Mouse (Mus musculus): ENCODE data around the gene Traf7. TPM values are rescaled to one million over a fixed set of nuclear protein-coding genes. Genes with fewer than 3 reads are reported as not detected.

Gene Traf7
- polyA plus RNA-seq, 1 experiment from 2014 or later = 154 TPM

DNA sequence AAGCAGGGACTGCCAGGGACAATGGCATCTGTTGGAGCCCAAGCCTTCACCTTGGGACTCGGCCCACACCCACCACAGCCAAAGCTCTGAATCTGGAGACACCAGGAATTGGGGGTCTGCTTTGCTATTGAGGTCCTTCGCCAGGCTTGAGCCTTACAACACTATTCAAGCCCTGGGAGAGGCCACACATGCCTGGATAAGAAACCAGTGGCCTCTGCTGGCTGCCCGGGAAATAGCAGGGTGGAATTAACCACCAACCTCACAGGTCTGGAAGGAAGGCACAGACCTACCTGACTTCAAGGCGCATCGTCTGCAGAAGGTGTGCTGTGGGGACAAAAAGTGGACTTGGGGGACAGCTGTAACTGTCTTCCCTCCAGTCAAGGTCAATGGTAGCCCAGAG lies 14.1 kb downstream of the Traf7 start:
- TF ChIP-seq CTCF (IDR thresholded peaks at IDR 0.05) = no peak
- DNase-seq (ENCODE audit: low read depth, low spot score) = no peak
- in situ Hi-C loops (cut with MboI; ENCODE audit: low pct_unique_long_range_greater_than_20kb) = no loop called here
- POLR2A ChIA-PET = interaction anchor here (0.5 to 1.7 kb wide), 3 partner anchors 8 to 96 kb away, joined by 3 to 7 read pairs (median 3); partner anchors contain the start of gene Traf7
- H3K27me3 ChIP-seq = no peaks in the 10 kb centered on the region
- CTCF ChIA-PET = interaction anchor here (1.0 to 2.0 kb wide), 4 partner anchors 9 to 34 kb away, joined by 4 to 10 read pairs (median 4); partner anchors contain the start of genes Mlst8 and Traf7
- no peak for ATAC-seq

DNA sequence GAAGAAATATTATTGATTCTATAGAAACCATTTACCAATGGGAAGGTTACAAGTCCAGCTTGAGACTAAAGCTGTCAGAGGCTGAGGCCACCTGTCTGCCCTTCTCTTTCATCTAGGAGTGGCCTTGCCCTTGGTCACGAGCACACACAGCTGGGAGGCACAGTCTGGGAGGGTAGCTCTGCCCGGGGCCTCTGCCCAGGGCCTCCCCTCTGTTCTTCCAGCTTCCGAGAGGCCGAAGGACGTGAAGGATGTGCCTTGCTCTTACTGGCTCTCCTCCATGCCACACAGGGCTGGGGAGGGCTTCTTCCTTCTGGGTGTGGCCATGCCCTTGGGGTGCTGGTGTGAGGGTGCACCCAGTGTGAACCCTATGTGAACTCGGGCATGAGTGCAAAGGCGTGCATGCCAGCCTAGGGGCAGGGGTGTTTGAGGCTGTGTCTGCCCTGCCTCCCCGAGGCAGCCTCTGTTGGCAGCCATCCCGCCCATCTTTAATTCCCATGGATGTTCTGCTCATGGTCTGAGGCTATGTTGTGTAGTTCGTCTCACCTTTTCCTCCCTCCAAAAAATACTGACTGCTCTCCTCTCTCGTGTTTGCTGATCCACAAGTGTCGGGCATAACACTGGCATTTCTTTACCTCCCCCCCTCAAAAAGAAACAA lies 19.8 kb downstream of the Traf7 start:
- ATAC-seq = no peak
- ChIA-PET CTCF (interaction anchor here (1.2 kb wide), 1 partner anchor 13 kb away, joined by 5 read pairs; no protein-coding TSS in a partner anchor), POLR2A (no interaction called here)
- no peaks in the 10 kb centered on the region for H3K27me3 ChIP-seq
- DNase-seq (ENCODE audit: low read depth, low spot score) = no peak
- TF ChIP-seq CTCF (IDR thresholded peaks at IDR 0.05) = no peak
- in situ Hi-C loops (cut with MboI; ENCODE audit: low pct_unique_long_range_greater_than_20kb) = no loop called here

DNA sequence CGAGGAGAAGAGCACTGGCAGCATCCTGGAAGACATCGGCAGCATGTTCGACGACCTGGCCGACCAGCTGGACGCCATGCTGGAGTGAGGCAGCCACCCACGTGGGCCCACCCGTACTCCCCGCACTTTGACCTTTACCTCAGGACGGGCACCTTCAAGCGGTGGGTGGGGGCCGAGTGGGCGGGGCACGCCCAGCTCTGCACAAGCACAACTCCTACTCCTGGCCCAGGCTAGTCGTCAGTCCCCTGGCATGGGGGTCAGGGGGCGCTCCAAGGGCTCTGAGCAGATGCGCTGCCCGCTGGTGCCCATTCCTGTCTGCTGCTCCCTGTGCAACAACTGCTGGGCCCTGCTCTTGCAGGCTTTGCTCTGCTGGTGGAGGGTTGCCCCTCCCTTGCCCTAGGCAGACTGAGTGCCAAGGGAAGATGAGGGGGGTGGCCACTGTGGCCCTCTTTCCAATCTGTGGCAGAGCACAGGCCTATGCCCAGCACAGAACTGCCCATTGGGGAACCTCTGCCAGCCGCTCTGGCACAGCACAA lies 20.5 kb downstream of the Traf7 start:
- CTCF ChIA-PET = interaction anchor here (1.2 kb wide), 1 partner anchor 12 kb away, joined by 5 read pairs; no protein-coding TSS in a partner anchor
- no peaks in the 10 kb centered on the region for H3K27me3 ChIP-seq
- POLR2A ChIA-PET = no interaction called here
- in situ Hi-C loops (cut with MboI; ENCODE audit: low pct_unique_long_range_greater_than_20kb) = no loop called here
- DNase-seq (ENCODE audit: low read depth, low spot score) (no peak), ATAC-seq (no peak)
- TF ChIP-seq CTCF (IDR thresholded peaks at IDR 0.05) = no peak

DNA sequence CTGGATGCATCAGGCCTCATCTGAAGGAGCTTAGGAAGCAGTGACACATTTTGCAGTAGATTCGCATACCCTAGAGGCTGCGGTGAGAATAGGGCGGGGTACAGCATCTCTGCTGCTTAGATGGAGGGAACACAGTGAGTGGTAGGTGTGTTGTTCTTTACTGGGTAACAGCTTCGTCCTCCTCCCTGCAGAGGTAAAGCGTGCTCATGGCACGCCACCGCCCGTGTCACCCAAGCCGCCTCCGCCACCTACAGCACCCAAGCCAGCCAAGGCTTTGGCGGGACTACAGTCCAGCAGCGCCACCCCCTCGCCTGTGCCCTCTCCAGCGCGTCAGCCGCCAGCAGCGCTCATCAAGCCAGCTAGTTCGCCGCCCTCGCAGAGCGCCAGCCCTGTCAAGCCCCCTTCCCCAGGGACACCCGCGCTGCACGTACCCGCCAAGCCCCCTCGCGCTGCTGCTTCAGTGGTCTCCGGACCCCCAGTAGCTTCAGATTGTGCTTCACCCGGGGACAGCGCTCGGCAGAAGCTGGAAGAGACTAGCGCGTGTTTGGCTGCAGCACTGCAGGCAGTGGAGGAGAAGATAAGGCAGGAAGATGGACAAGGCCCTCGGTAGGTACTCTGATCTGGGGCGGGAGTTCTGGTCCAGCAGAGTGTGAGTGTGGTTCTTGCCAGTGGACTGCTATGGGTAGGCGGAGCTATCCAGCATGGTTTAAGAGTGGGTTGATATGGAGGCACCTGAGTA lies 21.2 kb downstream of the Traf7 start:
- ATAC-seq (no peak), DNase-seq (ENCODE audit: low read depth, low spot score) (no peak)
- in situ Hi-C loops (cut with MboI; ENCODE audit: low pct_unique_long_range_greater_than_20kb) = no loop called here
- CTCF ChIA-PET = interaction anchor here (1.2 kb wide), 1 partner anchor 11 kb away, joined by 5 read pairs; no protein-coding TSS in a partner anchor
- TF ChIP-seq CTCF (IDR thresholded peaks at IDR 0.05) = no peak
- POLR2A ChIA-PET = no interaction called here
- no peaks in the 10 kb centered on the region for H3K27me3 ChIP-seq

DNA sequence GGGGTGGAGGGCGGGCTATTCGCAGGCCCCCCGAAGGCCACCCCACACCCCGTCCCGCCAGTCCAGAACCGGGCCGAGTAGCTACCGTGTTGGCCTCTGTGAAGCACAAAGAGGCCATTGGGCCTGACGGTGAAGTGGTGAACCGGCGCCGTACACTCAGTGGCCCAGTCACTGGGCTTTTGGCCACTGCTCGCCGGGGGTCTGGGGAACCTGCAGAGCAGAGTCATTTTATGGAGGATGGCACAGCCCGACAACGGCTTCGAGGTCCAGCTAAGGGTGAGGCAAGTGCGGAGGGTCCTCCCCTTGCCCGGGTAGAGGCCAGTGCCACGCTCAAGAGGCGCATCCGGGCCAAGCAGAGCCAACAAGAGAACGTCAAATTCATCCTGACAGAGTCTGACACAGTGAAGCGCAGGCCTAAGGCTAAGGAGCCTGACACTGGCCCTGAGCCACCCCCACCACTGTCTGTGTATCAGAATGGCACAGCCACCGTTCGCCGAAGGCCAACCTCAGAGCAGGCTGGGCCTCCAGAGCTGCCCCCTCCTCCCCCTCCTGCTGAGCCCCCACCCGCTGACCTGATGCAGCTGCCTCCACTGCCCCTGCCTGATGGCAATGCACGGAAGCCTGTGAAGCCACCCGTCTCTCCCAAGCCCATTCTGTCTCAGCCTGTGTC lies 22.3 kb downstream of the Traf7 start:
- CTCF ChIA-PET = interaction anchor here (0.7 to 1.4 kb wide), 2 partner anchors 11 to 44 kb away, joined by 3 read pairs; no protein-coding TSS in a partner anchor
- no peaks in the 10 kb centered on the region for H3K27me3 ChIP-seq
- POLR2A ChIA-PET = no interaction called here
- DNase-seq (ENCODE audit: low read depth, low spot score) (no peak), ATAC-seq (no peak)
- TF ChIP-seq CTCF (IDR thresholded peaks at IDR 0.05) = no peak
- in situ Hi-C loops (cut with MboI; ENCODE audit: low pct_unique_long_range_greater_than_20kb) = no loop called here

DNA sequence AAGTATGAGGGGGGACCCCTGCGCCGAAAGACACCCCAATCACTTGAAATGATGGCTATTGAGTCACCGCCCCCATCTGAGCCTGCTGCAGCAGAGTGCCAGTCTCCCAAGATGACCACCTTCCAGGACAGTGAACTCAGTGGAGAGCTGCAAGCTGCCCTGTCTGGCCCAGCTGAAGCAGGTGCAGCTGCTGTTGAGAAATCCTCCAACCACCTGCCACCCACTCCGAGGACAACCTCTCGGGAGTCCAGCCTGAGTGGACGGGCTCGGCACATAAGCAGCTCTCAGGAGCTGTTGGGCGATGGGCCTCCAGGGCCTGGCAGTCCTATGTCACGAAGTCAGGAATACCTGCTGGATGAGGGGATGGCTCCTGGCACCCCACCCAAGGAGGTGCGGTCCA lies 23.7 kb downstream of the Traf7 start:
- DNase-seq (ENCODE audit: low read depth, low spot score) = no peak
- no peak for TF ChIP-seq CTCF (IDR thresholded peaks at IDR 0.05)
- no peak for ATAC-seq
- in situ Hi-C loops (cut with MboI; ENCODE audit: low pct_unique_long_range_greater_than_20kb) = no loop called here
- H3K27me3 ChIP-seq = no peaks in the 10 kb centered on the region
- CTCF ChIA-PET = interaction anchor here (1.1 kb wide), 2 partner anchors 9 to 32 kb away, joined by 3 to 4 read pairs; no protein-coding TSS in a partner anchor
- POLR2A ChIA-PET = interaction anchor here (1.0 kb wide), 1 partner anchor 8 kb away, joined by 3 read pairs; no protein-coding TSS in a partner anchor

DNA sequence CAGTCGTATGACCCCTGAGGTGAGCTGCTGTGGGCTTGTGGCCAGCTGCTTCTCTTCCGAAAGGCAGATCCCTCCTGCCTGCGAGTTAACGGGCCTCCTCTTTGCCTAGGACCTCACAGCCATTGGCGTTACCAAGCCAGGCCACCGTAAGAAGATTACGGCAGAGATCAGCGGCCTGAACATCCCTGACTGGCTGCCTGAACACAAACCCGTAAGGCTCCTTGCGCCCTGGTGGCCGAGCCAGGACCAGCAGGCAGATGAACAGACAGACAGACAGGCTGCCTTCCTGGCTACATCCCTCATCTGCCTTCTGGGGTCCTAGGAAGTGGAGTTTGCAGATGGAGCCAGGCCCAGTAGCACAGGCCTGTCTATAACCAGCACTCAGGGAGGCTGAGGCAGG lies 25.5 kb downstream of the Traf7 start:
- CTCF ChIA-PET = interaction anchor here (1.5 kb wide), 1 partner anchor 10 kb away, joined by 4 read pairs; no protein-coding TSS in a partner anchor
- ATAC-seq = no peak
- no peak for DNase-seq (ENCODE audit: low read depth, low spot score)
- POLR2A ChIA-PET = no interaction called here
- H3K27me3 ChIP-seq = no peaks in the 10 kb centered on the region
- in situ Hi-C loops (cut with MboI; ENCODE audit: low pct_unique_long_range_greater_than_20kb) = no loop called here
- no peak for TF ChIP-seq CTCF (IDR thresholded peaks at IDR 0.05)

DNA sequence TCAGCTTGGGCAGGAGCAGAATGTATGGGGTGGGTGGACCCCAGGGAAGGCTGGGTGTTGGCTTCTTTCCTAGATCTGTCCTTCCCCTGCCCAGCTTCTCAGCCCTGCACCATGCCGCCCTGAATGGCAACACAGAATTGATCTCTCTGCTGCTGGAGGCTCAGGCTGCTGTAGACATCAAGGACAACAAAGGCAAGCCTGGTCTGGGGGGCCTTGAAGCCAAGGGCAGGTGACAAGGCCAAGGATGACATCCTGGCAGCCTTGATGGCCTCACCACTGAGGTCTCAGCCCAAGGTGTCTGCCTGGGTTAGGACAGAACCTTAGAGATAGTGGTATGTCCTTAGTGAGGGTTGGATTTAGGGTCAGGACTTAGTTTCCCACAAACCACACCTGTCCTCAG lies 31.7 kb downstream of the Traf7 start:
- DNase-seq (ENCODE audit: low read depth, low spot score) = no peak
- in situ Hi-C loops (cut with MboI; ENCODE audit: low pct_unique_long_range_greater_than_20kb) = no loop called here
- TF ChIP-seq CTCF (IDR thresholded peaks at IDR 0.05) = no peak
- CTCF ChIA-PET = interaction anchor here (1.9 to 2.8 kb wide), 3 partner anchors 11 to 43 kb away, joined by 5 to 13 read pairs (median 8); partner anchors contain the start of gene Mlst8
- POLR2A ChIA-PET = interaction anchor here (0.9 kb wide), 1 partner anchor 8 kb away, joined by 3 read pairs; no protein-coding TSS in a partner anchor
- no peak for ATAC-seq
- H3K27me3 ChIP-seq = no peaks in the 10 kb centered on the region

DNA sequence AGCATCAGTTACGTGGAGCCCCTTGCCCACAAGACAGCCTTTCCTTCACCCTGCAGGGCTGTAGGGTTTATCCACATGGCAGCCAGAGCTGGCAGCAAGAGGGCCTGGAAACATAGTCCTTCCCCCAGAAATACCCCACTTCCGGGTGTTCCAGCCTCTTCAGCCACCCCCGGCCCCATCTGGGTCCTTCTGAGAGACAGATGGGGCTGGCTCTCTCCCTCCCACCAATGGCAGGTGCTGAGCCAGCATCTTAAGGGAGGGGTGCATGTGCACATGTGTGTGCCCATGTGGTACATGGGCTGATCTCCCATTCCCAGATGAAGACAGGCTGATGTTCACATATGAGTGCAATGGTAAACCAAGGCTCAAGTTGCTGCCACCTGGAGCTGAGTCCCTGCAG lies 32.3 kb downstream of the Traf7 start:
- POLR2A ChIA-PET = interaction anchor here (0.9 kb wide), 1 partner anchor 9 kb away, joined by 3 read pairs; no protein-coding TSS in a partner anchor
- in situ Hi-C loops (cut with MboI; ENCODE audit: low pct_unique_long_range_greater_than_20kb) = no loop called here
- no peak for TF ChIP-seq CTCF (IDR thresholded peaks at IDR 0.05)
- no peak for DNase-seq (ENCODE audit: low read depth, low spot score)
- CTCF ChIA-PET = interaction anchor here (1.0 to 2.8 kb wide), 6 partner anchors 12 to 52 kb away, joined by 3 to 13 read pairs (median 6); partner anchors contain the start of genes Mlst8 and Traf7
- H3K27me3 ChIP-seq = no peaks in the 10 kb centered on the region
- ATAC-seq = no peak
